In genomic region chr9:107698611-107699190, GRCm38 (mm10) we compare ENCODE assay signal across 8 mouse cellular contexts. TPM values are rescaled to one million over a fixed set of nuclear protein-coding genes. Genes with fewer than 3 reads are reported as not detected.
DNase-seq lines count a peak whose midpoint lies in the region; ATAC-seq and TF ChIP-seq lines count a peak whose summit lies in the region.

No protein-coding gene starts in this region.

- ATAC-seq in forebrain, embryonic 16.5 days, result 0 out of 2 replicates have a peak, but pooled peaks have one; percentile 2
- no peak for ATAC-seq in limb, embryonic 11.5 days (ENCODE audit: insufficient number of reproducible peaks, low FRiP score, low TSS enrichment, low read depth)
- 0 out of 2 replicates have a peak, but pooled peaks have one; percentile 8 for ATAC-seq in neural tube, embryonic 13.5 days (ENCODE audit: low read depth)
- ATAC-seq in CD4-positive, CD25-positive, alpha-beta regulatory T cell, adult 4 months, result no peak

- peak overlapping the region; percentile 23 for H3K27ac ChIP-seq in heart, adult 2 months
- peak overlapping the region; percentile 16; the same call in 1 of the 2 replicates for H3K27ac ChIP-seq in forebrain, embryonic 16.5 days (ENCODE audit: low read length)
- H3K27ac ChIP-seq in limb, embryonic 11.5 days (replicated peaks; ENCODE audit: low read depth, low read length), result peak overlapping the region; percentile 33; the same call in 1 of the 2 replicates
- peak overlapping the region; percentile 46 for H3K27ac ChIP-seq in neural tube, embryonic 13.5 days (replicated peaks)

- H3K79me2 ChIP-seq in heart, adult 2 months (replicated peaks; ENCODE audit: control insufficient read depth, insufficient read depth, low read length), result no peaks in the 10 kb centered on the region

- intact Hi-C loops in heart, adult 2 months (cut with DNase I), result no loop called here

- peak; percentile 48 for TF ChIP-seq CTCF in heart, adult 2 months (IDR thresholded peaks at IDR 0.05)

- TF ChIP-seq EP300 in heart, adult 2 months (IDR thresholded peaks at IDR 0.05; ENCODE audit: insufficient read depth, low read depth, low read length), result no peak

- no peaks in the 10 kb centered on the region for H3K9me3 ChIP-seq in forebrain, embryonic 16.5 days (ENCODE audit: control insufficient read depth, low read length)
- H3K9me3 ChIP-seq in limb, embryonic 11.5 days (ENCODE audit: control insufficient read depth, low read length), result no peaks in the 10 kb centered on the region
- H3K9me3 ChIP-seq in neural tube, embryonic 13.5 days, result no peaks in the 10 kb centered on the region

- H3K27me3 ChIP-seq in heart, adult 2 months (ENCODE audit: control insufficient read depth, insufficient read depth, low read length), result no peaks in the 10 kb centered on the region
- H3K27me3 ChIP-seq in forebrain, embryonic 16.5 days (replicated peaks; ENCODE audit: control insufficient read depth, insufficient read depth, low read length), result no peaks in the 10 kb centered on the region
- no peaks in the 10 kb centered on the region for H3K27me3 ChIP-seq in limb, embryonic 11.5 days (ENCODE audit: control insufficient read depth, insufficient read depth, low read length)
- H3K27me3 ChIP-seq in neural tube, embryonic 13.5 days, result no peaks in the 10 kb centered on the region

- H3K36me3 ChIP-seq in heart, adult 2 months (ENCODE audit: control insufficient read depth, insufficient read depth, low read length), result no peaks in the 10 kb centered on the region
- no peaks in the 10 kb centered on the region for H3K36me3 ChIP-seq in forebrain, embryonic 16.5 days (ENCODE audit: control insufficient read depth, insufficient read depth)
- H3K36me3 ChIP-seq in limb, embryonic 11.5 days (ENCODE audit: control insufficient read depth, insufficient read depth, low read length), result peaks cover 9% of the 10 kb centered on the region; the same call in 1 of the 2 replicates
- peaks cover 13% of the 10 kb centered on the region; the same call in 1 of the 2 replicates for H3K36me3 ChIP-seq in neural tube, embryonic 13.5 days

- DNase-seq in heart, adult 2 months, result no peak
- DNase-seq in heart, adult 18-20 months, result no peak
- no peak for DNase-seq in limb, embryonic 11.5 days (ENCODE audit: low spot score)
- no peak for DNase-seq in cerebellum, postnatal 25 days
- no peak for DNase-seq in adipocyte (ENCODE audit: low spot score)

- H3K4me3 ChIP-seq in heart, adult 2 months, result no peak overlapping the region
- H3K4me3 ChIP-seq in forebrain, embryonic 16.5 days (replicated peaks; ENCODE audit: low read length), result no peak overlapping the region
- H3K4me3 ChIP-seq in limb, embryonic 11.5 days (ENCODE audit: low read depth, low read length), result no peak overlapping the region
- no peak overlapping the region for H3K4me3 ChIP-seq in neural tube, embryonic 13.5 days

- H3K9ac ChIP-seq in heart, adult 2 months (ENCODE audit: low read depth, low read length), result no peak overlapping the region
- H3K9ac ChIP-seq in forebrain, embryonic 16.5 days (replicated peaks; ENCODE audit: low read depth, low read length), result no peak overlapping the region
- H3K9ac ChIP-seq in limb, embryonic 11.5 days (ENCODE audit: low read length), result no peak overlapping the region; the same call in 1 of the 2 replicates
- H3K9ac ChIP-seq in neural tube, embryonic 13.5 days, result peak overlapping the region; percentile 42; the same call in 1 of the 2 replicates

- peak overlapping the region; percentile 15; the same call in 1 of the 2 replicates for H3K4me2 ChIP-seq in forebrain, embryonic 16.5 days (ENCODE audit: low read length)
- peak overlapping the region; percentile 41 for H3K4me2 ChIP-seq in limb, embryonic 11.5 days (ENCODE audit: low read depth, severe bottlenecking)
- peak overlapping the region; percentile 26 for H3K4me2 ChIP-seq in neural tube, embryonic 13.5 days

- no peak for TF ChIP-seq POLR2A in heart, adult 2 months (IDR thresholded peaks at IDR 0.05; ENCODE audit: insufficient read depth, low read depth, low read length)

- 66% methylated on average over 14 of the region's 14 CpGs for WGBS in heart, adult 2 months
- WGBS in forebrain, embryonic 16.5 days, result 12% methylated on average over 14 of the region's 14 CpGs
- 12% methylated on average over 14 of the region's 14 CpGs for WGBS in limb, embryonic 11.5 days
- 16% methylated on average over 14 of the region's 14 CpGs for WGBS in neural tube, embryonic 13.5 days

- peaks cover 39% of the 10 kb centered on the region for H3K4me1 ChIP-seq in heart, adult 2 months (ENCODE audit: control insufficient read depth, insufficient read depth, low read length)
- peaks cover 66% of the 10 kb centered on the region for H3K4me1 ChIP-seq in forebrain, embryonic 16.5 days (replicated peaks; ENCODE audit: control insufficient read depth, insufficient read depth, low read length)
- H3K4me1 ChIP-seq in limb, embryonic 11.5 days (ENCODE audit: control insufficient read depth, insufficient read depth, low read length), result peaks cover 67% of the 10 kb centered on the region
- H3K4me1 ChIP-seq in neural tube, embryonic 13.5 days (replicated peaks), result peaks cover 88% of the 10 kb centered on the region

RNA-seq across cellular contexts. Expression of gene Sema3f, which starts 11.6 kb away (rescaled TPM):
- total RNA-seq in heart, adult 2 months (2021), result 10 to 100 TPM; 13.4 to 16.8 TPM
- polyA plus RNA-seq in heart, adult 2 months (2012; rRNA removed), result 29.1 and 31.8 TPM in 2 replicates
- total RNA-seq in heart, adult 18-20 months (2021), result 10 to 100 TPM; 14.7 to 16.5 TPM
- 11.0 and 14.9 TPM in 2 replicates for polyA plus RNA-seq in forebrain, embryonic 16.5 days (2015; fragmentation: Nextera tagmentation; extraction: Ambion mirVana)
- polyA plus RNA-seq in limb, embryonic 11.5 days (2014; fragmentation: Nextera tagmentation; extraction: Ambion mirVana), result 27.4 and 32.5 TPM in 2 replicates
- polyA plus RNA-seq in neural tube, embryonic 13.5 days (2015; fragmentation: Nextera tagmentation; extraction: Ambion mirVana), result 12.2 and 13.2 TPM in 2 replicates
- polyA plus RNA-seq in CD4-positive, CD25-positive, alpha-beta regulatory T cell, adult 4 months (2017; shearing (Covaris generic)), result not detected

RNA-seq across cellular contexts. Expression of gene Gnat1, which starts 19.2 kb away (rescaled TPM):
- not detected for total RNA-seq in heart, adult 2 months (2021)
- not detected in 2 replicates for polyA plus RNA-seq in heart, adult 2 months (2012; rRNA removed)
- not detected for total RNA-seq in heart, adult 18-20 months (2021)
- 1.2 and 1.4 TPM in 2 replicates for polyA plus RNA-seq in forebrain, embryonic 16.5 days (2015; fragmentation: Nextera tagmentation; extraction: Ambion mirVana)
- polyA plus RNA-seq in limb, embryonic 11.5 days (2014; fragmentation: Nextera tagmentation; extraction: Ambion mirVana), result 1.7 and 1.8 TPM in 2 replicates
- 0.96 and 2.4 TPM in 2 replicates for polyA plus RNA-seq in neural tube, embryonic 13.5 days (2015; fragmentation: Nextera tagmentation; extraction: Ambion mirVana)
- 1 to 10 TPM in 1 of 2 experiments, not detected in 1; 1.6 TPM for polyA plus RNA-seq in CD4-positive, CD25-positive, alpha-beta regulatory T cell, adult 4 months (2017; shearing (Covaris generic))

RNA-seq across cellular contexts. Expression of gene Slc38a3, which starts 29.4 kb away (rescaled TPM):
- total RNA-seq in heart, adult 2 months (2021), result 10 to 100 TPM; 71.5 to 88.3 TPM
- 162 and 314 TPM in 2 replicates for polyA plus RNA-seq in heart, adult 2 months (2012; rRNA removed)
- 10 to 100 TPM; 48.3 to 61.0 TPM for total RNA-seq in heart, adult 18-20 months (2021)
- 30.4 and 32.6 TPM in 2 replicates for polyA plus RNA-seq in forebrain, embryonic 16.5 days (2015; fragmentation: Nextera tagmentation; extraction: Ambion mirVana)
- 3.4 and 4.1 TPM in 2 replicates for polyA plus RNA-seq in limb, embryonic 11.5 days (2014; fragmentation: Nextera tagmentation; extraction: Ambion mirVana)
- polyA plus RNA-seq in neural tube, embryonic 13.5 days (2015; fragmentation: Nextera tagmentation; extraction: Ambion mirVana), result 23.9 and 25.6 TPM in 2 replicates
- polyA plus RNA-seq in CD4-positive, CD25-positive, alpha-beta regulatory T cell, adult 4 months (2017; shearing (Covaris generic)), result not detected

Comparison
In these comparisons a context has a peak if more than half of its experiments do, and no peak if none do; other contexts are left out.
1. ATAC-seq: peak in forebrain, embryonic 16.5 days (single experiment) and neural tube, embryonic 13.5 days (single experiment); none in limb, embryonic 11.5 days (single experiment) and CD4-positive, CD25-positive, alpha-beta regulatory T cell, adult 4 months (single experiment).
2. RNA of gene Sema3f, which starts 11.6 kb away (polyA plus RNA-seq): 29.1 to 31.8 TPM in heart, adult 2 months, 27.4 to 32.5 TPM in limb, embryonic 11.5 days, 11.0 to 14.9 TPM in forebrain, embryonic 16.5 days and 12.2 to 13.2 TPM in neural tube, embryonic 13.5 days; not detected in CD4-positive, CD25-positive, alpha-beta regulatory T cell, adult 4 months; every median in the first group is over 10 times any median in the second.
3. Peak in every context shown above with its lines, with median percentiles within 50 percentile points of each other: H3K27ac ChIP-seq and H3K4me2 ChIP-seq.